Mouse (Mus musculus) MEL (cell line): Measurements from ENCODE around the gene Rhox6. TPM values are rescaled to one million over a fixed set of nuclear protein-coding genes. Genes with fewer than 3 reads are reported as not detected.
"Not testable (repeated sequence)": the region's sequence is repeated elsewhere in the genome, so short reads cannot be mapped to it uniquely, and the experiment has no call there.

Experiments
- DNase-seq: peaks from one replicate; pipeline ENCODE4 v3.0.0; 2011; ENCODE audit warnings: low read depth, low spot score
- H3K27ac ChIP-seq: 2 replicates; pipeline ENCODE4 v1.5.1; 2012; ENCODE audit warnings: low read depth, mild to moderate bottlenecking, control low read depth, low read length, moderate library complexity; ENCODE audit not compliant: control insufficient read depth
- H3K27me3 ChIP-seq, 2 experiments: fragments of 150-350 bp in 1 of 2; sonication (generic) in 1 of 2; 2 replicates each; pipeline ENCODE4 v1.6.1; 2012; ENCODE audit warnings: low read length in 2 of 2, mild to moderate bottlenecking in 2 of 2, improper control_type of control experiment in 1 of 2, moderate library complexity in 1 of 2; ENCODE audit not compliant: insufficient read depth in 2 of 2, control insufficient read depth in 1 of 2
- H3K36me3 ChIP-seq, 2 experiments: 2 replicates each; pipeline ENCODE4 v1.6.1; 2012 to 2014; ENCODE audit warnings: low read length in 2 of 2, improper control_type of control experiment in 1 of 2, inconsistent platforms in 1 of 2, mild to moderate bottlenecking in 1 of 2; ENCODE audit not compliant: insufficient read depth in 2 of 2, control insufficient read depth in 1 of 2
- H3K4me1 ChIP-seq, 2 experiments: fragments of 150-350 bp in 1 of 2; sonication (generic) in 1 of 2; 2 replicates each; pipeline ENCODE4 v1.6.1; 2012; ENCODE audit warnings: low read length in 2 of 2, improper control_type of control experiment in 1 of 2, mild to moderate bottlenecking in 1 of 2; ENCODE audit not compliant: insufficient read depth in 2 of 2, control insufficient read depth in 1 of 2
- H3K4me3 ChIP-seq, 2 experiments: fragments of 150-350 bp in 1 of 2; sonication (generic) in 1 of 2; 2 replicates each; pipeline ENCODE4 v1.5.1; 2012; ENCODE audit warnings: low read depth in 2 of 2, low read length in 2 of 2, mild to moderate bottlenecking in 2 of 2, moderate library complexity in 2 of 2, control low read depth in 1 of 2, improper control_type of control experiment in 1 of 2; ENCODE audit not compliant: control insufficient read depth in 1 of 2, insufficient read depth in 1 of 2
- H3K79me2 ChIP-seq: 2 replicates; pipeline ENCODE4 v1.6.1; 2012; ENCODE audit warnings: mild to moderate bottlenecking, low read length, moderate library complexity; ENCODE audit not compliant: control insufficient read depth, poor library complexity, insufficient read depth
- H3K9ac ChIP-seq: 2 replicates; pipeline ENCODE4 v1.6.1; 2012; ENCODE audit warnings: low read depth, mild to moderate bottlenecking, control low read depth, low read length, moderate library complexity; ENCODE audit not compliant: control insufficient read depth, poor library complexity, severe bottlenecking
- H3K9me3 ChIP-seq: fragments of 150-350 bp; sonication (generic); replicated peaks from 2 replicates; pipeline ENCODE4 v1.6.1; 2012; ENCODE audit warnings: mild to moderate bottlenecking, low read length, improper control_type of control experiment, moderate library complexity; ENCODE audit not compliant: insufficient read depth
- BHLHE40 ChIP-seq: IDR thresholded peaks from 2 replicates; pipeline ENCODE4 v1.6.1; 2012; ENCODE audit warnings: low read depth, mild to moderate bottlenecking, inconsistent platforms, low read length, improper control_type of control experiment, borderline replicate concordance
- CHD2 ChIP-seq: IDR thresholded peaks from 2 replicates; pipeline ENCODE4 v1.6.1; 2011; ENCODE audit warnings: low read length, improper control_type of control experiment
- CTCF ChIP-seq, 3 experiments: IDR thresholded peaks in 2 of 3; conservative IDR thresholded peaks in 1 of 3; 2 replicates each; pipeline ENCODE4 v1.5.1; 2011 to 2012; ENCODE audit warnings: low read length in 3 of 3, low read depth in 2 of 3, mild to moderate bottlenecking in 2 of 3, improper control_type of control experiment in 1 of 3, inconsistent platforms in 1 of 3, mixed read lengths in 1 of 3, moderate library complexity in 1 of 3; ENCODE audit not compliant: control insufficient read depth in 1 of 3, insufficient read depth in 1 of 3, poor library complexity in 1 of 3, severe bottlenecking in 1 of 3
- MXI1 ChIP-seq: IDR thresholded peaks from 2 replicates; pipeline ENCODE4 v1.6.1; 2011; ENCODE audit warnings: mild to moderate bottlenecking, low read depth, low read length, improper control_type of control experiment
- MYB ChIP-seq: IDR thresholded peaks from 2 replicates; pipeline ENCODE4 v1.6.1; 2011; ENCODE audit warnings: mild to moderate bottlenecking, low read depth, low read length, improper control_type of control experiment
- RCOR1 ChIP-seq: IDR thresholded peaks from 2 replicates; pipeline ENCODE4 v1.6.1; 2012; ENCODE audit warnings: low read depth, mild to moderate bottlenecking, inconsistent platforms, low read length, improper control_type of control experiment
- TAL1 ChIP-seq: IDR thresholded peaks from 2 replicates; pipeline ENCODE4 v1.6.1; 2012; ENCODE audit warnings: mild to moderate bottlenecking, inconsistent platforms, low read length, moderate library complexity, mixed read lengths
- polyA plus RNA-seq, 2 experiments: library from polyadenylated mRNA; stranded (reverse) in 1 of 2; unstranded in 1 of 2; fragments of >175 nt in 1 of 2; fragments of >200 nt in 1 of 2; gene quantifications; 2 replicates each; pipeline versions ENCODE4 v1.2.1 to v1.2.4; 2012; ENCODE audit warnings: low replicate concordance in 2 of 2, low read depth in 1 of 2; ENCODE audit not compliant: insufficient read length in 2 of 2, insufficient read depth in 1 of 2, missing spikeins in 1 of 2
- total RNA-seq: library from RNA; depleted of rRNA; stranded (reverse); fragments of 300-350 nt; gene quantifications from 2 replicates; pipeline ENCODE4 v1.2.3, GENCODE M21; 2012; rRNA removed

The Rhox6 gene
- total and polyA plus RNA-seq, 3 experiments = not detected

DNA sequence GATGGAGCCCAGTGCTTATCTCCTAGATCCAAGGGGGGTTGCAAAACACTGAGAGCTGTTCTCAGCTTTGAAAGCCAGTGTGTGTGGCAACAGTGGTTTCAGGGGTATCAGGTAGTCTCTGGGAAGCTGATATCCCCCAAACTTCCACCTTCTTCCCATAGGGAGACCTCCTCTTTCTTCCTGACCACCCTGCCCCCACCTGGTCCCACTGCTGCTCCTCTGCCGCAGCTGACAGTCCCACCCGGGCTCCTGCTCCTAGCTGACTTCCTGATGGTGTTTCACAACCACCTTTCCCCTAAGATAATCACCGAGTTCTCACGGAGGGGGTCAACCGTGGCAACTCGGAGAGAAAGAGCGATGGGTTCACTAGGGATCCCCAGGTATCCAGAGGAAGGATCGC is 4.7 kb downstream of the Rhox6 start, which contains the start of gene Rhox7a:
Gene Rhox7a, plus strand, starts transcription at position 301 of the 400 bp plus-strand sequence.
- H3K27me3 ChIP-seq, H3K36me3 ChIP-seq, H3K9me3 ChIP-seq, H3K79me2 ChIP-seq, H3K4me1 ChIP-seq, DNase-seq, H3K9ac ChIP-seq, H3K27ac ChIP-seq, H3K4me3 ChIP-seq: not testable (repeated sequence)

DNA sequence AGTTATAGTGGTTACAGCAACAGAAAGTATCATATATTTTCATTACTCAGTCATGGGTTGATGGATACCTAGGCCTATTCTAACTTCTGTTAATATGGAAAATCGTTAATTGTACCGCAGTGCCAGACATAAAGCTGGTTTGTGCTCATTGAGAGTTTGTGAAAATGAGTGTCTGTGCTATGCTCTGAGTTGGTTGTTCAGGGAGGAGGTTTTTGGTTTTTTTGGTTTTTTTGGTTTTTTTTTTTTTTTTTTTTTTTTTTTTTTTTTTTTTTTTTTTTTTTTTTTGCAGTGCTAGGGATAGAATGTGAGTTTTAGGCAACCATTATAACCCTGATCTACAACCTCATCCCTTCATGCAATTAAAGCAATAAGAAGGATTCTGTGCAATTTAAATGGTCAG is 44.9 kb downstream of the Rhox6 start:
- no peaks in the 10 kb centered on the region for H3K36me3 ChIP-seq
- DNase-seq = no peak
- no peak overlapping the region for H3K4me3 ChIP-seq
- no peak overlapping the region for H3K27ac ChIP-seq
- no peaks in the 10 kb centered on the region for H3K27me3 ChIP-seq
- no peaks in the 10 kb centered on the region for H3K9me3 ChIP-seq
- no peaks in the 10 kb centered on the region for H3K4me1 ChIP-seq
- no peak overlapping the region for H3K9ac ChIP-seq
- no peaks in the 10 kb centered on the region for H3K79me2 ChIP-seq
- no peak for TF ChIP-seq TAL1
- TF ChIP-seq CHD2 = no peak
- TF ChIP-seq RCOR1 = no peak
- TF ChIP-seq MYB = no peak
- TF ChIP-seq, all 39 proteins: peak for 0

DNA sequence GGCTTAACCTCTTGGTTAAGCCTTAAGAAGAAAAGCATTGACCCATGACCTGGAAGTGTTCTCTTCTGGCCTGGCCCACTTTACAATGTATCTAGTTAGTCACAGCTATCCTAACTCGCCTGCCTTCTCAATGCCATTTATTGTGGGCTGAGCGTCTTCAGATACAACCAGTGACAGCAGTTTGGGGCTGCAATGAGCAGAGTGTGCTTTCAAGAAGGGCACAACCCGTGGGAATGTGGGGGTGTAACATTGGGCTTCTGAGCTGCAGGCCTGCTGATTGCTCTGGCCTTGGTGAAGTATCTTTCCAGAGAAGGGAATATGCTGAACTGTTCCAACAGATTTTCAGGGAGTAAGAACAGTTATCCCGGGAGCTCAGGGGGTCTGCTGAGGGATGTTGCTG is 52.1 kb downstream of the Rhox6 start, which contains the start of gene Rhox8:
Gene Rhox8, minus strand, starts transcription at position 101 of the 400 bp plus-strand sequence.
- H3K27ac ChIP-seq = no peak within 1 kb of the TSS
- no peaks in the 10 kb centered on the region for H3K9me3 ChIP-seq
- no peaks in the 10 kb centered on the region for H3K27me3 ChIP-seq
- no peak within 1 kb of the TSS for H3K4me3 ChIP-seq
- no peak for DNase-seq
- no peaks in the 10 kb centered on the region for H3K4me1 ChIP-seq
- H3K9ac ChIP-seq = no peak within 1 kb of the TSS
- H3K36me3 ChIP-seq = no peaks in the 10 kb centered on the region
- no peaks in the 10 kb centered on the region for H3K79me2 ChIP-seq
- TF ChIP-seq RCOR1 = no peak
- no peak for TF ChIP-seq MXI1
- TF ChIP-seq BHLHE40 = no peak
- TF ChIP-seq CTCF (IDR thresholded peaks at IDR 0.05 in 2 of 3, conservative IDR thresholded peaks at IDR 0.05 in 1 of 3; ENCODE audit: control insufficient read depth in 1 of 3, insufficient read depth in 1 of 3, low read depth in 2 of 3, low read length in 3 of 3, poor library complexity in 1 of 3, severe bottlenecking in 1 of 3) = no peak

Other genes with a start within 250 kb of the Rhox6 start
- not detected in 2 replicates for gene Rhox3f, start 245.9 kb upstream of the Rhox6 start, total RNA-seq
- gene Rhox3f, start 245.9 kb upstream of the Rhox6 start, polyA plus RNA-seq = not detected
- gene Rhox4f, start 219.2 kb upstream of the Rhox6 start, total RNA-seq = not detected in 2 replicates
- gene Rhox4f, start 219.2 kb upstream of the Rhox6 start, polyA plus RNA-seq = not detected
- gene Rhox3g, start 198.3 kb upstream of the Rhox6 start, total RNA-seq = not detected in 2 replicates
- not detected for gene Rhox3g, start 198.3 kb upstream of the Rhox6 start, polyA plus RNA-seq
- gene Rhox2g, start 183.4 kb upstream of the Rhox6 start, total RNA-seq = not detected in 2 replicates
- gene Rhox2g, start 183.4 kb upstream of the Rhox6 start, polyA plus RNA-seq = not detected
- gene Rhox4g, start 175.6 kb upstream of the Rhox6 start, total RNA-seq = not detected in 2 replicates
- not detected for gene Rhox4g, start 175.6 kb upstream of the Rhox6 start, polyA plus RNA-seq
- gene Rhox3h, start 158.1 kb upstream of the Rhox6 start, total RNA-seq = not detected in 2 replicates
- not detected for gene Rhox3h, start 158.1 kb upstream of the Rhox6 start, polyA plus RNA-seq
- not detected in 2 replicates for gene Rhox2h, start 153.6 kb upstream of the Rhox6 start, total RNA-seq
- gene Rhox2h, start 153.6 kb upstream of the Rhox6 start, polyA plus RNA-seq = not detected
- 0.23 TPM in 1 of 2 replicates, not detected in the other for gene Rhox5, start 22.1 kb upstream of the Rhox6 start, total RNA-seq
- not detected for gene Rhox5, start 22.1 kb upstream of the Rhox6 start, polyA plus RNA-seq
- not detected in 2 replicates for gene Rhox7a, start 4.8 kb downstream of the Rhox6 start, total RNA-seq
- not detected for gene Rhox7a, start 4.8 kb downstream of the Rhox6 start, polyA plus RNA-seq
- gene Rhox8, start 52.0 kb downstream of the Rhox6 start, total RNA-seq = not detected in 2 replicates
- not detected for gene Rhox8, start 52.0 kb downstream of the Rhox6 start, polyA plus RNA-seq
- gene Rhox7b, start 70.3 kb downstream of the Rhox6 start, total RNA-seq = not detected in 2 replicates
- not detected for gene Rhox7b, start 70.3 kb downstream of the Rhox6 start, polyA plus RNA-seq
- not detected in 2 replicates for gene Rhox9, start 74.9 kb downstream of the Rhox6 start, total RNA-seq
- gene Rhox9, start 74.9 kb downstream of the Rhox6 start, polyA plus RNA-seq = not detected
- not detected in 2 replicates for gene Btg1-ps1, start 191.9 kb downstream of the Rhox6 start, total RNA-seq
- not detected for gene Btg1-ps1, start 191.9 kb downstream of the Rhox6 start, polyA plus RNA-seq
- gene Btg1-ps2, start 216.2 kb downstream of the Rhox6 start, total RNA-seq = not detected in 2 replicates
- gene Btg1-ps2, start 216.2 kb downstream of the Rhox6 start, polyA plus RNA-seq = not detected
- gene Rhox10, start 239.6 kb downstream of the Rhox6 start, total RNA-seq = not detected in 2 replicates
- not detected for gene Rhox10, start 239.6 kb downstream of the Rhox6 start, polyA plus RNA-seq